Comparison of ENCODE assay signal across 8 mouse cellular contexts in the genomic region with DNA sequence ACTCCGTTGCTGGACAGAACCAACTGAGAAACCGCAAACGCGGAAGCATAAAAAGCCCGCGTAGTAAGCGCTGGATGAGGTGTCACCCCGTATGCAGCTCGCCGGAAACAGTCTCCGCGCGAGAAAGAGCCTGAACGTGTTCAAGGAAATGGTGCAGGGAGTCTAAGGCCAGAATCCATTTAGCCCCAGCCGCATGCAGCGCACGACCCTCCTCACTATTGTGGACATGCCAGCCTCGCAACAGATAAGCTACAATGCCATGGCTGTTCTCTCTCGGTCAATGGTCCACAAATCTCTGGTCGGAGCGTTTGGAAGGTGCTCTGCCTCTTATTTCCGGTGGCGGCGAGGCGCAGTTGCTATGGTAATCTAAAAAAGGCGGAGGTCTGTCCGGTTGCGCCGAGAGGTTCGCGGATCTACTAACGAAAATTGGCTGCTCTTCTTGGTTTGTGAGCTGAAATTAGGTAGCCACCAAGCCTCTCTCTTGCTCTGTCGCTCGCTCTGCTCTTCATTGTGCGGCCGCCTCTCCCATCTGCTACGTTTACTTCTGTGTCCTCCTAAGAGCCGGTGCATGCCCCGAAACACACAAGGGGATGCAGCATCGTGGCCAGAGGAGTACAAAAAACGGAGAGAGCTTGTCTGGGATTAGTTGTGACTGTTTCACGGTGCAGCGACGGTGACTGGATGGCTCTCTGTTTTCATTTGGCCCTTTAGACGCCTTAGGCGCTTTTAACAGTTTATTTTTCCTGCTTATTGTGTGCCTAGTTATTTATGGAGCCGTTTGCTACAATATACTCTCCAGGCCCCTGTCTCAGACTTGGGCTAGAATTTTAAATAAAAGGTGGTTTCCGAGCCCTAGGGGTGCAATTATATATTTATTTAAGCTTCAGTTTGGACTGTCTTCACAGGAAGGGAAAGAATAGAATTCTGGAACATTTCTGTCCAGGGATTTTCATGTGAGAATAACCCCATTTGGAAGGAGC. TPM values are rescaled to one million over a fixed set of nuclear protein-coding genes. Genes with fewer than 3 reads are reported as not detected.
DNase-seq lines count a peak whose midpoint lies in the region; ATAC-seq lines count a peak whose summit lies in the region.

TSS of gene Efcab7 (plus strand) at position 105 of the 980 bp plus-strand sequence.

- H3K27ac ChIP-seq in brown adipose tissue, adult 24 weeks (replicated peaks; ENCODE audit: low read depth, low read length) = 0 out of 2 replicates have a peak within 1 kb of the TSS, but pooled peaks have one; percentile 61
- peak within 1 kb of the TSS; percentile 81 for H3K27ac ChIP-seq in heart, embryonic 13.5 days (replicated peaks)
- peak within 1 kb of the TSS; percentile 77 for H3K27ac ChIP-seq in liver, embryonic 12.5 days
- H3K27ac ChIP-seq in stomach, embryonic 15.5 days = peak within 1 kb of the TSS; percentile 75

- H3K4me3 ChIP-seq in brown adipose tissue, adult 24 weeks (ENCODE audit: insufficient read depth, low read depth, low read length) = peak within 1 kb of the TSS; percentile 85
- peak within 1 kb of the TSS; percentile 67 for H3K4me3 ChIP-seq in heart, embryonic 13.5 days
- H3K4me3 ChIP-seq in liver, embryonic 12.5 days = peak within 1 kb of the TSS; percentile 80
- H3K4me3 ChIP-seq in stomach, embryonic 15.5 days (replicated peaks) = peak within 1 kb of the TSS; percentile 89

- peak; percentile 89 for DNase-seq in CD4-positive, CD25-positive, alpha-beta regulatory T cell, adult 2 months (ENCODE audit: low read depth, low spot score)
- peak; percentile 21 for DNase-seq in fat pad, adult 2 months (ENCODE audit: extremely low read depth, low read depth, low spot score)
- peak; percentile 89 for DNase-seq in kidney, postnatal 10 days
- DNase-seq in natural killer cell, adult 2 months (ENCODE audit: low spot score in 2 of 2) = peak; percentile 81 to 83

- no peak for ATAC-seq in heart, embryonic 13.5 days (ENCODE audit: extremely low read depth, insufficient number of reproducible peaks, low FRiP score, low TSS enrichment)
- ATAC-seq in liver, embryonic 12.5 days = peak; percentile 92
- peak; percentile 88 for ATAC-seq in stomach, embryonic 15.5 days (ENCODE audit: insufficient read depth, low FRiP score, low read depth)

- H3K9me3 ChIP-seq in heart, embryonic 13.5 days = no peaks in the 10 kb centered on the region
- H3K9me3 ChIP-seq in liver, embryonic 12.5 days (replicated peaks) = no peaks in the 10 kb centered on the region
- H3K9me3 ChIP-seq in stomach, embryonic 15.5 days = no peaks in the 10 kb centered on the region

- no peaks in the 10 kb centered on the region for H3K4me1 ChIP-seq in brown adipose tissue, adult 24 weeks (ENCODE audit: control insufficient read depth, insufficient read depth, insufficient read length, low read length)
- H3K4me1 ChIP-seq in heart, embryonic 13.5 days = peaks cover 11% of the 10 kb centered on the region
- H3K4me1 ChIP-seq in liver, embryonic 12.5 days = peaks cover 21% of the 10 kb centered on the region
- peaks cover 4% of the 10 kb centered on the region; the same call in 1 of the 2 replicates for H3K4me1 ChIP-seq in stomach, embryonic 15.5 days

- WGBS in heart, embryonic 13.5 days = under 1% methylated on average over 48 of the region's 48 CpGs
- under 1% methylated on average over 48 of the region's 48 CpGs for WGBS in liver, embryonic 12.5 days (ENCODE audit: insufficient replicate concordance)
- under 1% methylated on average over 48 of the region's 48 CpGs for WGBS in stomach, embryonic 15.5 days

- H3K27me3 ChIP-seq in heart, embryonic 13.5 days (replicated peaks) = no peaks in the 10 kb centered on the region
- no peaks in the 10 kb centered on the region for H3K27me3 ChIP-seq in liver, embryonic 12.5 days (replicated peaks)
- H3K27me3 ChIP-seq in stomach, embryonic 15.5 days (replicated peaks) = no peaks in the 10 kb centered on the region

- peak within 1 kb of the TSS; percentile 85 for H3K4me2 ChIP-seq in heart, embryonic 13.5 days
- peak within 1 kb of the TSS; percentile 80 for H3K4me2 ChIP-seq in liver, embryonic 12.5 days
- H3K4me2 ChIP-seq in stomach, embryonic 15.5 days = peak within 1 kb of the TSS; percentile 79

- 0 out of 2 replicates have a peak, but pooled peaks cover 3% of the 10 kb centered on the region for H3K36me3 ChIP-seq in heart, embryonic 13.5 days
- no peaks in the 10 kb centered on the region for H3K36me3 ChIP-seq in liver, embryonic 12.5 days
- no peaks in the 10 kb centered on the region for H3K36me3 ChIP-seq in stomach, embryonic 15.5 days

- peak within 1 kb of the TSS; percentile 89 for H3K9ac ChIP-seq in heart, embryonic 13.5 days
- H3K9ac ChIP-seq in liver, embryonic 12.5 days = peak within 1 kb of the TSS; percentile 77
- H3K9ac ChIP-seq in stomach, embryonic 15.5 days = peak within 1 kb of the TSS; percentile 73

RNA-seq across cellular contexts. Expression of gene Efcab7, which starts in this region (rescaled TPM):
- polyA plus RNA-seq in brown adipose tissue, adult 24 weeks (2012; ENCODE audit: insufficient read depth, insufficient read length, missing spikeins) = 2.2 and 3.1 TPM in 2 replicates
- 6.8 and 9.4 TPM in 2 replicates for polyA plus RNA-seq in heart, embryonic 13.5 days (2015; fragmentation: Nextera tagmentation; extraction: Ambion mirVana)
- polyA plus RNA-seq in liver, embryonic 12.5 days (2016; fragmentation: Nextera tagmentation; extraction: Ambion mirVana) = 8.8 and 11.0 TPM in 2 replicates
- 15.8 and 18.6 TPM in 2 replicates for polyA plus RNA-seq in stomach, embryonic 15.5 days (2015; fragmentation: Nextera tagmentation; extraction: Ambion mirVana)

Comparison
In these comparisons a context has a peak if more than half of its experiments do, and no peak if none do; other contexts are left out.
1. DNase-seq: peak in every context shown above with its lines; median percentile 89 in CD4-positive, CD25-positive, alpha-beta regulatory T cell, adult 2 months; 89 in kidney, postnatal 10 days; 82 in natural killer cell, adult 2 months; 21 in fat pad, adult 2 months.